Mouse (Mus musculus) adipocyte (in vitro differentiated cells): Measurements from ENCODE around the gene Irak3.

Experiments used
- DNase-seq: peaks from one replicate; pipeline ENCODE4 v3.0.0-alpha.2; 2016; ENCODE audit warnings: low spot score

The Irak3 gene

DNA sequence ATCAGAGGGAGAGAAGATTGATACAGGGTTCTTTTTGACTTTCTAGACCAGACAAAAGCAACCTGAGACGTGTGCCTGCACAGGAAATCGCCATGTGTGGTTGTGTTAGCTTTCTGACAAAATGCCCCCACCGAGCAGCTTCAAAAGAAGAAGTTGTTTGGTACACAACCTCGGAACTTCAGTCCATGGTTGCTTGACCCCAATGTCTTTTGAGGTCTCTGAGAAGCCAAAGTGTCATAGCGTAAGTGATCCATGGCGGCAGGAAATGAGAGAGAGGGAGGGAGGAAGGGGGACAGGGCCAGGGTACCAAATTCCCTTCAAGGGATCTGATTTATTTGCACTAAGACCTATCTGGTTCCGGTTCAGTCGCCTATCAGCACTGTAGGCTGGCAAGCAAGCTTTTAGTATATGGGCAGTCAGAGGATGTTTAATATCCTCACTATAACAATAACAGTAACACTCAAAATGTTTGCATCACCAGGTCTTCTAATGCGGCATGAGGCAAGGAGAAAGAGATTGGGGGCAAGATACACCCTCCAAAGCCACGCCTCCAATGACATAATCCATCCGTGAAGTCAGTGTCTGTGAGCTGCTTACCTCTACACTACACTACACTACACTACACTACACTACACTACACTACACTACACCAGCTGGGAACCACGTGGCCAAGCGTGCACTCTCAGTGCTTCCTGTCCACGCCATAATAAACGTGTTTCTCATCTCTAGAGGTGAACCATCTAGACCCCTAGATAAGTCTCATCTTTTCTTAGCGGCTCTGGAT lies 729 bp upstream of the Irak3 start:
- no peak for DNase-seq

GRCm38 (mm10) chr10:120201131-120201921 lies 604 bp downstream of the Irak3 start, which contains the start of gene Tmbim4:
Gene Tmbim4, plus strand, starts transcription at chr10:120201590.
- no peak for DNase-seq

DNA sequence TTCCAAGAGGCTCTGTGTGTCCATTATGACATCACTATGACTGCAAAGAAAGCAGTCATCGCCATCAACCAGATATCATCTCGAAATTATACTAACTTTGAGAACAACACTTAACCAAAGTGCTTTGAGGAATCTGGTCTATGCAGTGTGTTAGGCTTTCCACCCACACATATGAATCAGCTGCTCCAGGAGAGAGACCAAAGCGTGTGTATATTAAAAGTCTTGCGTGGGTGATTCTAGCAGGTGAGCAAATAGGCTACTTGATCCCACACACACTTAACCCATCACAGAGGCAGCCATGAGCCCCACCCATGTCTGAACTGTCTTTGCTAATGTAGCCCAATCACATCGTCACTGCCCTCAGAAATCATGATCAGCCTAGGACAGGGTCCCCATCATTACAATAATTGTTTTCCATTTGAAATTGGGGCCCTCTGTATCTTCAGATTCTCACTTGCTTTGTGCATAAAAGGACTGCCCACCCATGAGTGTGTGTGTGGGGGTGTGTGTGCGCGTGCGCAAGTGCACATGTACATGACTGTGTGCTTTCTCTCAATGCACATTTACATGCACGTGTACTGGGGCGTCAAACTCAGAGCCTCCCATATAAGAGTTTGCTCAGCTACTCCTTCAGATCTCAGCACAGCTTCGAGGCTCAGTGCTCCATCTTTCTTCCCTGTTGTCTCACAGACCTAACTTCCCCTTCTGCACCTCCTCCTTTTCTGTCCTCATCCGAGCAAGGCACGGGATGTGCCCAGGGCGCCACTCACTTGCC lies 4.7 kb downstream of the Irak3 start:
- no peak for DNase-seq

GRCm38 (mm10) chr10:120193255-120193654 lies 8.7 kb downstream of the Irak3 start:
- no peak for DNase-seq

- DNase-seq: no peak
Measured at GRCm38 (mm10) chr10:120192278-120192677, 9.7 kb downstream of the Irak3 start.

DNA sequence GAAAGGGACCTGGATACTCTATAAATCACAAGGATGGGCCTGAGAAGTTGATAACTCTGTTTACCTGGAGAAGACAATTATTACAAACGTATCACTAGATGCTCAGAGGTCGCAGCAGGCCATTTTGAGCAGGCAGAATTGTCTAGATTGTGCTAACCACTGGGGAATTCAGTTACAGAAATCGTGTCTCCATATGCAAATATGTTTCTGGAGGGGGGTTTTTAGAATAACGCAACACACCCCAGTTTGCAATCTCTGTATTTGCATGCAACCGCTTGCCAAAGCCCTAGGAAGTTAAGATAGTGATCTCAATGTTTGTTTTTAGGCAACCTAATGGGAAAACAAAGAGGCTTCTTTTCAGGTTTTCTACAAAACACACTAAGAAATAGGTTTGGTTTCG lies 10.8 kb downstream of the Irak3 start:
- DNase-seq: no peak

- no peak for DNase-seq
Measured at GRCm38 (mm10) chr10:120189782-120190181, 12.1 kb downstream of the Irak3 start.

DNA sequence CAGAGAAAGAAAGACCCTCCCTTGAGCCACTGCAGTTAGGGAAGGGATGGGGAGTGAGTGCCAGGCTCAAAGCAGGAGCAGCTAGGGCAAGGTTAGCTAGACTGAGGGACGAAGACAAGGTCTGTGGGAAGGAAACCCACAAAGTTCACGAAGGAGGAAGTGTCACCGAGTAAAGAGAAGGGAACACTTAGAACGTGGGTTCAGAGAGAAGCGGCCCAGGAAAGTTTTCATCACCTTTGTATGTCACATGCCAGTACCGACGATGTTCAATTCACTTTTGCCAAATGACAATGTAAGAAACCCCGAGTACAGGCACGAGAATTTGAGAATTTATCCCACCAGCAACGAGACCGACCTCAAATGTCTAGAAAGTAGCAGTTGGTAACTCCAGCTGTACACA lies 12.7 kb downstream of the Irak3 start:
- DNase-seq: no peak

- no peak for DNase-seq
Measured at GRCm38 (mm10) chr10:120188513-120188912, 13.4 kb downstream of the Irak3 start.

DNA sequence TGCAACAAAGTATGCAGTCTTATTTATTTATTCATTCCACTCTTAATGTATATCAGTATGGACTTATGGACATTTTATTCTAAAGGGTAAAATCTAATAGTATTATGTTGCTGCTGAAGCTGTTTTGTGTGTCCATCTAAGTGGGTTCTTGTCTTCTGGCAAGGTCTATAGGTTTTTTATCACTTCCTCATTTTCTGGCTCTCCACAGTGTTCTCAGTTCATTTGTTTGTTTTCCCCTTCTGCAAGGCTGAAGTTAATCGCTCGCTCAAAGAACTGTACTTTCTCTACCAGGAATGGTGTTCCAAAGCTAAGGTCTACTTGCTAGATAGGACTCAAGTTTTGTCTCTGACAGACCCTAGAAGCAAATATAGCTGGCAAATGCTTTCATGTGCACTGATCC lies 18.6 kb downstream of the Irak3 start:
- no peak for DNase-seq

DNA sequence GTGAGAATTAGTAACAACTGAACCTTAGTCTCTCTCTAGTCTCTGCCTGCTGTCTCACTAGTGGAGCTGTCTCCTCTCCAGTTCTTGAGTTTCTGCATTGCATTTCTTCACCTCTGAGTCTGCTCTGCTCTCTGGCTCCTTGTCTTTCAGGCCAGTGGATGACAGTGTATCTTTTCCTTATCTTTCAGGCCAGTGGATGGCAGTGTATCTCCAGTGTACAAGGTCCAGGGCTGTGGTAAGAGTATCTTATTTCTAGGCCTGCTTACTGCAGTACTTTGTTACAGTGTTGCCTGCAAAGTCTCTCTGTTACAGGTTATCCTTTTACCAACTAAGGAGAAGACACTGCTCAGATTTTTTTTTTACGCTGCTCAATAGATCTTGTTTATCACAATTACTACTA lies 19.0 kb downstream of the Irak3 start:
- peak; percentile 10 for DNase-seq

DNA sequence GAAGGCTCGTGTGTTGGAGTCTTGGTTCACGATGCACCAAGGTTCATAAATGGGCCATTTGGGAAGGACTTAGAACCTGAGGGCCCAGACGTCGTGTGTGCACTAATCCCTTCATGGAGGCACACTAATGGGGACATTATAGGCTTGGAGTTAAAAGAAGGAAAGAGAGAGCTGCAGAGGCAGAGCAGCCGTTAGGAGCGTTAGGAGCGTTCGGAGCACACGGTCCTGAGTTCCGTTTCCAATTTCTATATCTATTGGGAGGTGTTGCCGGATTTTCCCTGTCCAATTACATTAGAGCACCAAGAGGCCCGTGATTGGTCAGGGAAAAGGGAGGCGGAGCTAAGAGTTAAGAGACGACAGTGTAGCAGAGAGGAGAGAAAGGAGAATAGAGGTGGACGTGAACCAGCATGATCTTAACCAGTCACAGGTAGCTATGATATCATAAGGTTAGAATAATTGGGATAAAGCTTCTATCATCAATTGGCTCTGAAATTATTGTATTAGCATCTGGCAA lies 27.7 kb downstream of the Irak3 start:
- DNase-seq: no peak

DNA sequence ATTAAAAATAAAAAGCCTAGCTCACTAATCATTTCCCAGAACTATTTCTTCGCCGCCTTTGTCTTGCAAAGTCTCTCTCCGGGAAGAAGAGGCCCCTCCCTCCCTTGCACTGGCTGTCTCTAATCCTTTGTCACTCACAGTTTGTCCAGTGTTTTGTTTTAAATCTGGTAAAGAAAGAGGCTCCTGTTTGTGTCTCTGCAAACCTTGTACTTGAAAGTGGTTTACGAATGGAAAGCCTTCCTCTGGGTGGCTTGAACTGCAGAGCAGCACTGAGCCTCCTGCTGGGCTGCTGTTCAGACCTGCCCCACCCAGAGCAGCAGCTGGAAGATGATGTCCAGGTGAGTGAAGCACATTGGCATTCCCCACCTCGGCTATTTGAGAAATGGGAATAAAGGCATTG lies 30.6 kb downstream of the Irak3 start:
- DNase-seq: no peak

GRCm38 (mm10) chr10:120170277-120170676 lies 31.7 kb downstream of the Irak3 start:
- DNase-seq: no peak

GRCm38 (mm10) chr10:120169841-120170240 lies 32.1 kb downstream of the Irak3 start:
- no peak for DNase-seq

DNA sequence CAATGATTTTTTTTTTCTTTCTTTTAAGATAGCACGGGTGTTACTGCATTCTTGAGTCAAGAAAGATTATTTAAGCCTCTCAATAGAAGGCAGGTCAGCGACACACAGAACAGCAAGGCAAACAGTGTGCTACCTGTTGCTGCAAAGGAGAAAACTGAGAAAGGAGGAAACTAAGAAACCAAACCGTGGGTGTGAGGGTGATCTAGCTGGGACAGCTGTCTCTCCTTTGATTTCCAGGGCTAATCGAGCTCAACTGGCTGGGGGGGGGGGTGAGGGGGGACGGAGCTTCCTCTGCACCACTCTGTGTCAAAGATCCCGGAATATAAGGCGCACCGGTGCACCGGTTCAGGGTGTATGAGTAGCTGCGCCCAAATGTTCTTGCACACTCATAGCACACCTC lies 32.9 kb downstream of the Irak3 start:
- no peak for DNase-seq

DNA sequence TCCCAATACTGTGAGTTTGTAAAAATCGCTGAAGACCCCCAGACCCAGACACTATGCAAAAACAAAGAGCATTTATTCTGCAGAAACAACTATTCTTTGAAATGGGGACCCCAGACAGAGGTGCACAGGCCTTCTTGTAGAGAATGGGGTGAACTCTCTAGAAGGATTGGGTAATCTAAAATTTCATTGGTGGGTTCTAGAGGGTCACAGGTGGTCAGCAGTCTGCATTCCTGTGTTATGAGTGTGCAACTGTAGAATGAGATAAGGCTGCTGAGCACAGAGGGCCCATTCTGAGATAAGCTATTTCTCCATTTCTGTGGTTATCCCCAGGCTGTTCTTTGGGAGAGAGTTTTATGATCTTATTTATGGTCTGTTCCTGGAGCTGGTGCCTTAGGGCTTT lies 33.9 kb downstream of the Irak3 start:
- DNase-seq: no peak

DNA sequence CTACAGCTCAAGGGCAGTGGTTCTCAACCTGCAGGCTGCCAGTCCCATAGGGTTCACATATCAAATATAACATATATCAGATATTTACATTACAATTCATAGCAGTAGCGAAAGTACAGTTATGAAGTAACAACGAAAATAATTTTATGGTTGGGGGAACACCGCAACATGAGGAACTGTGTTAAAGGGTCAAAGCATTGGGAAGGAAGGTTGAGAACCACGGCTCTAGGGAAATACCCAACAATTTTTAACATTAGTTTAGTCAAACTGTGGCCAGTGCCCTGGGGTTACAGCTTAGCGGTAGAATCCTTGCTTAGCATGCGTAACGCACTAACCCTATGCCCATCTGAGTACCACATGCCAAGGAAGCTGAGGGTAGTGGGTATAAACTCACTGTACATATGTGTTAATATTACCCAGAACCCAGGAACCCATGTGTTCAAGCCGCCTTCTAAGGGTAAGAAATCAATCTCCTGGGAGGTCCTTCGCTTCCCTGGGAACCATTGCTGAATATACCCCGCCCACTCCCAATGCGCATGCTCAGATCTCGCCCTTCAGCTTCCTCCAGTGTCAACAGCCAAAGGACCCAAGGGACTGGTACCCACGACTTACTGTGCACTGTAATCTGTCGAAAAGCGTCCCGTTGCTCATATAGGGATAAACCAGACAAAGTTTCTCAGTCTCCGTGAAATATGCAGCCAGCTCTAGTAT lies 36.0 kb downstream of the Irak3 start:
- DNase-seq: no peak

DNA sequence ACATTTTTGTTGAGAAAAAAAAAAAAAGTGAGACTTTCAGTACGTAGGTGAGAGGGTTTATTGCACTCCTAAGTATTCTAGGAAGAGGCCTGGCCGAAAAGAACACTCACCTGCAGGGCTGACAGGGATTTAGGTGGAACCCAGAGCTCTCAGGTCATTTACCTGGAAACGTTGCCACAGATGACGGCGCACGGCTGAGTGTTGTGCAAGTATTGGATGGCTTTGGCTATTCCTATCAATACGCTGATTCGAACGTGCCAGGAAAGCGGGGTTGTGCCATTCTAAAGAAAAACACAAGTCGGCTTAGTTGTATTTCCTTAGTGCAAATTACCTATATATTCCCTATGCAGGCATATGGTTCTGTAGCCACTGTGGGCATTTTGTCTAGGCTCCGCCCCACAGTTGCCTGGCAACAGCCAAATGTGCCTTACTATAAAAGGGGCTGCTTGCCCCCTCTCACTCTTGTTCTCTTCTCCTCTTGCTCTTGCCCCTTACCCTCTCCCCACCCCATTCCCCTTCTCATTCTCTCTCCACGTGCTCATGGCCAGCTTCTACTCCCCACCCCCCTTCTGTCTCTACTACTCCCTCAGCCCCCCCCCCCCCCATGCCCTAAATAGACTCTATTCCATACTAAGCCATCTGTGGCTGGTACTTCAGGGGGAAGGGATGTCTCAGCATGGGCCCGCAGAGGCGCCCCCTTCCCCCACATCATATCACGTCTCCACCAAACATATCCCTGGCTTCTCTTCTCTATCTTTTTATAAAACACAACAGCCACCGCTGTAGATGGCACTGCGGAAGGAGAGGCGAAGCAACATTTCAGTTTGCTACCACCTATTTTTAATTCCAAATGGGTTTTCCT lies 36.8 kb downstream of the Irak3 start:
- DNase-seq: no peak

DNA sequence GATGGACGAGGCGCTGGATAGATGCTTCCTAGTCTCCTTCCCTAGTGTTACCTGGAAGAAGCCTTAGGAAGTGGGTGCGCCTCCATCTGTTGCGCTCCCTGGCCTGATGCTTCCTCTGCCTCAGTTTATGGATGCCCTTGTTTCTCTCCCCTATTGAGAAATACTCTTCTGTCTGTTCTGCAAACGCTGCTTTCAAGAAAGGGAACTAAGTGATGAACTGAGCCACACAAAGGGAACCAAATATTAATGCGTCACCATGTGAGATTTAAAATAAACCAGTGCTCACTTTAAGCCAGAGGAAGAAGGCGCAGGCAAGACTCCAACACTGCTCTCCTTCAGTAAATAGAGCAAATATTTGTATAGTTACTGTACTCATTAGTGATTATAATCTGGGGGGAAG lies 38.4 kb downstream of the Irak3 start:
- DNase-seq: no peak

- no peak for DNase-seq
Measured at GRCm38 (mm10) chr10:120162840-120163239, 39.1 kb downstream of the Irak3 start.
